Mouse (Mus musculus) central nervous system, embryonic 11.5 days (tissue): Measurements from ENCODE around the gene Armh1. TPM values are rescaled to one million over a fixed set of nuclear protein-coding genes. Genes with fewer than 3 reads are reported as not detected.

Source experiments
- polyA plus RNA-seq: library from polyadenylated mRNA; depleted of rRNA; stranded (reverse); fragments of >200 nt; gene quantifications from 2 replicates; pipeline ENCODE4 v1.2.3, GENCODE M21; 2012; rRNA removed

The Armh1 gene
- polyA plus RNA-seq = 0.38 and 0.40 TPM in 2 replicates

GRCm38 (mm10) chr4:117251801-117252316 lies at the start of gene Armh1, which contains the start of gene Tmem53:
Gene Armh1, minus strand, starts transcription at chr4:117252125.
Gene Tmem53, plus strand, starts transcription at chr4:117251951.

GRCm38 (mm10) chr4:117181863-117182758 lies 69.8 kb downstream of the Armh1 start, which contains the start of gene Kif2c:
Gene Kif2c, minus strand, starts transcription at chr4:117182639.

Other genes with a start within 250 kb of the Armh1 start
- gene Eif2b3, start 232.7 kb downstream of the Armh1 start, polyA plus RNA-seq = 32.6 and 34.8 TPM in 2 replicates
- 7.6 and 11.2 TPM in 2 replicates for gene Ptch2, start 156.1 kb downstream of the Armh1 start, polyA plus RNA-seq
- 7.0 and 7.2 TPM in 2 replicates for gene Btbd19, start 126.4 kb downstream of the Armh1 start, polyA plus RNA-seq
- 0.12 TPM in 1 of 2 replicates, not detected in the other for gene Tctex1d4, start 125.3 kb downstream of the Armh1 start, polyA plus RNA-seq
- 19.4 and 24.6 TPM in 2 replicates for gene Plk3, start 118.2 kb downstream of the Armh1 start, polyA plus RNA-seq
- 1,842 and 2,075 TPM in 2 replicates for gene Rps8, start 95.9 kb downstream of the Armh1 start, polyA plus RNA-seq
- 66.2 and 72.0 TPM in 2 replicates for gene Kif2c, start 69.5 kb downstream of the Armh1 start, polyA plus RNA-seq
- gene Tmem53, start 174 bp downstream of the Armh1 start, polyA plus RNA-seq = 3.4 and 6.9 TPM in 2 replicates
- 130 and 170 TPM in 2 replicates for gene Rnf220, start 244.9 kb upstream of the Armh1 start, polyA plus RNA-seq